Mouse (Mus musculus): Measurements from ENCODE around the gene Mgst2.

- TF ChIP-seq CTCF (IDR thresholded peaks at IDR 0.05; ENCODE audit: control insufficient read depth, insufficient read depth, insufficient read length) = no peak
- TF ChIP-seq CEBPB (IDR thresholded peaks at IDR 0.05; ENCODE audit: low read depth) = no peak
- TF ChIP-seq MYOD1 (IDR thresholded peaks at IDR 0.05; ENCODE audit: control insufficient read depth, insufficient read length, low read depth) = no peak
- TF ChIP-seq MAX (IDR thresholded peaks at IDR 0.05) = no peak
- no peak for TF ChIP-seq USF1 (IDR thresholded peaks at IDR 0.05; ENCODE audit: low read depth)
- no peak for TF ChIP-seq MYOG (IDR thresholded peaks at IDR 0.05; ENCODE audit: control insufficient read depth, extremely low read depth, insufficient read length)
- no peak for TF ChIP-seq FOSL1 (IDR thresholded peaks at IDR 0.05; ENCODE audit: insufficient read depth, low read length, poor library complexity, severe bottlenecking)
Observed at GRCm38 (mm10) chr3:51695713-51696112, 35.6 kb downstream of the Mgst2 start.
